Mouse (Mus musculus) MEL-GATA-1-ER (cell line): ENCODE measurements around the gene Usp18.

Experiments used
- DNase-seq: peaks from one replicate; pipeline ENCODE4 v3.0.0-alpha.2; 2012; ENCODE audit warnings: low read depth; ENCODE audit errors: extremely low read depth

Gene Usp18

DNA sequence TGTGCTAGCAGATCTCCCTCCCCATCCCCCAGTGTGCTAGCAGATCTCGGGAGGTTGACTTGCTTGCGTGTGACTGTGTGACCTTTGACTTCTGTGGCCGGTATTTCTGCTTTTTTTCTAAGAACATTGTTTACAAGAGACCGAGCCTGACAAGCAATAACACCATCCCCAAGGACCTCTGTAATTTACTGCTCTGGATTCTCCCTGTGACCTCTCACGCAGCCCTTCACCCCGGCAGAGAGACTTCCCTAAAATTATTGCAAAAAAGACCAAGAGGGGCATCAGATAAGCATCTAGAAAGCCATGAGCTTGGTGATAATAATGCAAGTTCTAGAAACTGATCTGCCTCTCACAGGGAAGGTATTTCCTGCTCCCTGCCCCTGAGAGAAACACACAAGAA, 20.7 kb upstream of the Usp18 start:
- DNase-seq, result no peak

GRCm38 (mm10) chr6:121226043-121226442, 19.7 kb upstream of the Usp18 start:
- no peak for DNase-seq

DNA sequence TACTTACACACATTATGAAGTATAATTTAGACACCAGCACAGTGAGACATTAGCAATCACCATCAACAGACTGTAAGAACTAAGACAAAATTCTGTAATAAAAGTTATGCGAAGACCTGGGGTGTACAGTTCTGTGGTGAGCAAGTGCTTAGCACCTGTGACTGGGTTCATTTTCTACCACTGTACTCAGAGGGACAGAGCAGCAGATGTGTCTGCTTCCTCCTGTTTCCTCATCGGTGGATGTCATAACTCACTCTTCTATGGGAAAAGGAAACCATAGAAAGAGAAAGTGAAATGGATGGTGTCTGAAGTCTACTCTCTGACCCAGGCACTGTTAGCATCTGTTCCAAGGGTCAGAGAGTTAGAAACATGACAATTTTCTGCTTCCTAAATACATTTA, 19.0 kb upstream of the Usp18 start:
- no peak for DNase-seq

DNA sequence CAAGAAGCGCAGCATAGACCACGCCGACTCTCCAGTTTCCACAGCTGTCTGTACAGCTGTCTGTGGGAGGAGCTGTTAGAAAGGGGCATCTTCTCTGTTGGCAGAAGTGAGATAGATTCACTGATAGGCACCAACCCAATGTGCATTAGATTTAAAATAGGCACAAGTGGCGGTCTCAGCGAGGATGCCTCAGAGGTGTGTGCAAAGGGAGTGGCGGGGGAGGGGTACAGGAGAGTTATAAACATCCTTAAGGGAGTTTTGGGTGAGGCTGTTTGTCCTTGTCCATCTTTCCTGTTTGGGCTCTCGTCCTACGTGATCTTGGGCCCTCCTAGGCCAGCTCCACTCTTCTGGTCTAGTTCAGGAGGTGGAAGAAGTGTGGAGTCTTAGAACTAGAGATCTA, 17.3 kb upstream of the Usp18 start:
- DNase-seq, result no peak

DNA sequence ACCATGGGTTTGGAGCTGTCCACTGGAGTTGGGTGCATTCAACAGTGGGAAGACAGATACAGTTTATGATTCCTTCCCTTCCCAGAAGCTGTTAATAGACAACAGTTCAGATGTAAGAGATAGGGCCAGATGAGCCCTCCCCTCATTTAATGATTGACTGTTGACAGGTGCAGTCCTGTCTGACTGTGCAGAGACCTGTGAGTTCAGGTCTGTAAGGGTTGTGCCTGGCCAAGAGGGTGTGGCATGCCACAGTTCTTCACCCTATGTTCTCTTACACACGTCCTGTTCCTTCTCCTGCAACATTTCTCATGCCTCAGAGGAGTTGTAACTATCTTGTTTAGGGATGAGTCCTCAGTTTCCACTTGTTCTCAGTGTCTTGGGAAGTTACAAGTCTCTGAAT, 13.1 kb upstream of the Usp18 start:
- DNase-seq, result no peak

DNA sequence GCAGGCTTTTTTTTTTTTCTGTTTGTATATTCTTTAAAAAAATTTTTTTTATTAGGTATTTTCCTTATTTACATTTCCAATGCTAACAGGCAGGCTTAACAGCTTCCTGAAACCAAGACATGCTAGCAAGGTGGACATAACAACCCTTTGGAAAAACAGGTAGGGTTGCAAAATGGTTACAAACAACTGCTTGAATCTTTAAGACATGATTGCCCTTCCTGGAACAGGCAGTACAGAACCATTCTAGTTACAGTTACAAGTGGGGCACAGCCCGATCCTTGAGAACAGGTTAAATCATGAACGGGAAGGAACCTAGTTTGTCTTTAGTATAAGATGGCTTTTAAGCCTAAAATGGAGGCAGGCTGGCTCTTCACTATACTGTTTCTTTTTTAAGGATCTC, 9.3 kb upstream of the Usp18 start:
- DNase-seq, result no peak

GRCm38 (mm10) chr6:121238209-121238608, 7.5 kb upstream of the Usp18 start:
- no peak for DNase-seq

GRCm38 (mm10) chr6:121241780-121242179, 3.9 kb upstream of the Usp18 start:
- no peak for DNase-seq

DNA sequence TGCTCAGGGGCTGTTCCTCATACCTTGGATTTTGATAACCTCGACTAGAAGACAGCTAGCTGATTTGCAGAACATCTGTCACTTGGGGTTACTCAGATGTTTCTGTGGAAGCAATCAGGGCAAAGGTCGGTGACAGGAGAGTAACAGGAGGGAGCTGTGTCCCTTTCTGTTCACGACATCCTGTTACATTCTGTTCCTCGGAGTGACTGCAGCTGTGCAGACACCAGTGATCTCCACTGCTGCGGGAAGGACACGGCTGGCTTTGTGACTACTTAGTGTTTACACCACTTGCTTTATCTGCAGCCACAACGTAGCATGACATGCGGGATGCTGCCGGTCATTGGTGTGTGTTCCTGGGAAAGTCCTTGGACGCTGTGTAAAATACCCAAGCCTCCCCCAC, 2.5 kb upstream of the Usp18 start:
- no peak for DNase-seq

GRCm38 (mm10) chr6:121246037-121246361, 293 bp downstream of the Usp18 start:
- no peak for DNase-seq

GRCm38 (mm10) chr6:121250406-121250805, 4.7 kb downstream of the Usp18 start:
- DNase-seq, result no peak

GRCm38 (mm10) chr6:121251256-121251655, 5.5 kb downstream of the Usp18 start:
- peak; percentile 50 for DNase-seq

GRCm38 (mm10) chr6:121260548-121260947, 14.8 kb downstream of the Usp18 start:
- DNase-seq, result peak; percentile 62

- peak; percentile 66 for DNase-seq
These were observed 15.5 kb downstream of the Usp18 start for GRCm38 (mm10) chr6:121261233-121261632.

- DNase-seq, result no peak
These were observed 16.3 kb downstream of the Usp18 start for GRCm38 (mm10) chr6:121262004-121262403.

GRCm38 (mm10) chr6:121262496-121262895, 16.8 kb downstream of the Usp18 start:
- no peak for DNase-seq

- DNase-seq, result no peak
These were observed 24.4 kb downstream of the Usp18 start for GRCm38 (mm10) chr6:121270156-121270555.

- no peak for DNase-seq
These were observed 26.0 kb downstream of the Usp18 start for GRCm38 (mm10) chr6:121271707-121272074.

DNA sequence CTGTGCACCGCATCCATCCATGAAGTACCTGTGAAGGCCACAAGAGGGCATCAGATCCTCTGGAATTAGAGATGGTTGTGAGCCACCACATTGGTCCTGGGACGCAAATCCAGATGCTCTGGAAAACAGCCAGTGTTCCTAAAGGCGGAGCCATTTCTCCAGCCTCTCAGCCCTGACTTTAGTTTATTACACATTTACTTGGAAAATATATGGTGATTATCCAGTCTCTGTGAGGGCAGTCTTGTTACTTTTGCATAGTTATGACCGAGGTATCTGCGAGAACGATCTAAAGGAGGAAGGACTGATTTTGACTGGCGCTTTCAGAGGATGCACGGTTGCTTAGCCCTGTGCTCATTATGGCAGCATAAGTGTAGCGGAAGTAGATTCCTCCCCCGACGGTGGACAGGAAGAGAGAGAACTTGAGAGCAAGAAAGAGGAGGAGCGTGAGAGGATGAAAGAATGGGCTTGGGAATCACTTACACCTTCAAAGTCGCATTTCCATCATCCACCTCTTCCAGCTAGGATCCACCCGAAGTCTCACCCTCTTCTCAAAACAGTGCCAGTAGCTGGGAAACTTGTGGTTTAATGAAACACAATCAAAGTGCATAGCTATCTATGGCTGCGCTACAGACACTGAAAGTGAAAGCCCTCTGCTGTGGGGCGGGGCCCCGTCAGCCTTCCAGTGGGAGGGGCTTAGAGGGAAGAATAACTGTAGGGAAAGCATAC, 26.5 kb downstream of the Usp18 start:
- peak; percentile 73 for DNase-seq

DNA sequence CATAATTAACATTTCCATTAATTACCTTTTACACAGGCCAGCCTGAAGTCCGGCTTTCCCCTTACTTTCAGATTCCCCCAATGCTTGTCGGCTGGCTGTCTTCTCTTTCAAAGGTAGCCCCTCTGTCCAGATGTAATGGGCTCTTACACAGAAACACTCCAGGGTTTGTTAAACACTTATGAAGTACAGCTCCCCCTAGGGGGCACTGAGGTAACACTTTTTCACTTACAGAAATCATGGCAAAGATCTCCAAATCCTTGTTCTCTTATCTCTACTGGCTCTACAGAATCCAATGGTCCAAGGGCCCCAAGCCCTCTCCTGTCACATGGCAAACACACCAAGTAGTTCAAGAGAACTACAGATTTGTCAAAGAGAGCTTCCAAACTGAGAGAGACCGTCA, 28.6 kb downstream of the Usp18 start:
- DNase-seq, result peak; percentile 51

DNA sequence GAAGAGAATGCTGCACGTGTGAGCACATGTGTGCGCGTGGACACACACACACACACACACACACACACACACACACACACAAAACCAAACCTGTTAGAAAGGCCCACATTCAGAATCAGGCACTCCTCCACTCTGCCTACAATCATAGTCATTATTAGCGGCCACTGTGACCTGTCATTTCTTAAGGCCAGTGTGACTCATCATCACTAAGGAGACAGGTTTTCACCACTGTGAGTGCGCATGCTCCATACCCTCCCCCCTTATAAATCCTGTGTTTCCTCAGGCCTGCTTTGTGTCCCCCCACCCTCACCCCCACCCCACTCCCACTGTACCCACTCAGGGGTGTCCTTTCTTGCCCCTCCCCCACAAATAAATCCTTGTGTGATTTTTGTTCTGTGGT, 38.4 kb downstream of the Usp18 start:
- no peak for DNase-seq

DNA sequence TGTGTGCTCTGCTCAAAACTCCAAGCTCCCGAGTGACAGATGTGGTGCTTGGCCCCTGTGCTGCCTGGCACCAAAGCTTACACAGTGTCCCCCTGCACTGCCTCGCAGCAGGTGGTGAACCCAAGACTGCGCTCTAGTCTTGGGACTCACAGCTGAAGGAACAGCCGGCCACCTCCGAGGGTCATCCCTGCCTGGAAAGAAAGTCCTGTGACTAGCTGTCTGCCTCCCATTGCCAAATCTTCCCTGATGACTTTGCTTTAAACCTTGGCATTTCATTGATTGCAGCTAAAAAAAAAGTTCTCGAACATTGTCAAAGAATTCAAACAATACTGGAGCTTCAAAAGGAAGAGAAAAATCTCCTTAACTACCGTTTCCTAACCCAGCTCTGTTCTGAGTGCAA, 53.6 kb downstream of the Usp18 start:
- DNase-seq, result no peak

DNA sequence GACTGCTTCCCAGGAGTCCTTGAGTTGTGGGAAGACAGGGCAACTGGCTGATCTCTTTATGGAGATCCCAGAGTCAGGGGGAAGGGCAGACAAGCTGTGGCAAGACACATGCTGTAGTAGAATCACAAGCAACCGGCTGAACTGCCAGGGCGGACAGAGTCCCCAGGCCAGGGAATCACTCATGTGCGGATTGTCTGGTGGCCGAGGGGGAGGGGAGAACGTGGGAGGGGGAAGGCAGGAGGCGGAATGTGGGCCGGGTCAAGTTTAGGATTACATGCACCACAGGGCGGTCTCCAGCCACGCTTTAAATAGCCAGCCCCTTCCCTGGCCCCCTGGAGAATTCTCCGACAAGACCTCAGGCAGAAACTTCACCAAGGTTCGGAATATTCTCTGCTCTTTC, 54.2 kb downstream of the Usp18 start, which contains the start of gene Slc6a13:
Gene Slc6a13, plus strand, starts transcription at position 274 of the 400 bp plus-strand sequence.
- no peak for DNase-seq

DNA sequence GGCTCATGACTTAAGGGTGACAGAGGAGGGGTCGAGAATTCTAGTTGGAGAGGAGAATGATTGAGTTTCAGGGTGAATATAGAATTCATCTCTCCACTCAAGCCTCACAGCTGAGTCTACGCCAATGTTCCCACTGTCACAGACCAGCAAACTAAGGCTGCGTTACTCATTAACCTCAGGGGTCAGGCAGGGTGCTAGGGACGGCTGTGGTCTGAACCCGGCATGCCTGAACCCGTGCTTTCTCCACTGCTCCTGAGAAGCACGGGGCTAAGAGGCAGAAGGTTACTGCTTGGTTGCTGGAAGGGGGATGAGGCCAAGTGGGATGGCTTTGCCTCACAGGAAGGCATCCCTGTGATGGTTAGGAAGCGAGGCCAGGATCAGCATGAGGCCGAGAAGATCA, 54.8 kb downstream of the Usp18 start:
- DNase-seq, result no peak
